Mouse (Mus musculus): Measurements from ENCODE around the gene Slc25a34.

GRCm38 (mm10) chr4:141581051-141581450 lies 42.6 kb downstream of the Slc25a34 start:
- no peak for TF ChIP-seq CTCF (IDR thresholded peaks at IDR 0.05; ENCODE audit: low read depth, low read length)
- no peak for TF ChIP-seq POLR2A (IDR thresholded peaks at IDR 0.05; ENCODE audit: insufficient read depth, low read length)
